Mouse (Mus musculus) limb, embryonic 11.5 days (tissue): ENCODE data around the gene Prrc2a. TPM values are rescaled to one million over a fixed set of nuclear protein-coding genes. Genes with fewer than 3 reads are reported as not detected.
A peak's percentile ranks its signal among the peaks of the same experiment; 100 is the strongest.

Experiments used
- ATAC-seq: fragments of 200-750 bp; cut with Nextera tagmentation; 2 replicates; pipeline ENCODE4 v1.8.0; 2017; ENCODE audit warnings: low read depth; ENCODE audit not compliant: insufficient number of reproducible peaks, low FRiP score, low TSS enrichment
- DNase-seq: peaks from one replicate; pipeline ENCODE4 v3.0.0-alpha.2; 2015; ENCODE audit warnings: low spot score
- H3K27ac ChIP-seq: fragments of 300-500 bp; sonication (generic); replicated peaks from 2 replicates; pipeline ENCODE4 v1.5.1; 2014; ENCODE audit warnings: low read depth, mild to moderate bottlenecking, low read length
- H3K27me3 ChIP-seq: fragments of 300-500 bp; sonication (generic); 2 replicates; pipeline ENCODE4 v1.6.1; 2014; ENCODE audit warnings: mild to moderate bottlenecking, low read length, mixed read lengths; ENCODE audit not compliant: control insufficient read depth, insufficient read depth
- H3K36me3 ChIP-seq: fragments of 300-500 bp; sonication (generic); 2 replicates; pipeline ENCODE4 v1.6.1; 2014; ENCODE audit warnings: mild to moderate bottlenecking, low read length, moderate library complexity, mixed read lengths; ENCODE audit not compliant: control insufficient read depth, insufficient read depth
- H3K4me1 ChIP-seq: fragments of 300-500 bp; sonication (generic); 2 replicates; pipeline ENCODE4 v1.6.1; 2014; ENCODE audit warnings: low read length, mixed read lengths; ENCODE audit not compliant: control insufficient read depth, insufficient read depth
- H3K4me2 ChIP-seq: fragments of 300-500 bp; sonication (generic); 2 replicates; pipeline ENCODE4 v1.6.1; 2014; ENCODE audit warnings: low read depth, mild to moderate bottlenecking, moderate library complexity; ENCODE audit not compliant: severe bottlenecking
- H3K4me3 ChIP-seq: fragments of 300-500 bp; sonication (generic); 2 replicates; pipeline ENCODE4 v1.5.1; 2014; ENCODE audit warnings: low read depth, low read length
- H3K9ac ChIP-seq: fragments of 300-500 bp; sonication (generic); 2 replicates; pipeline ENCODE4 v1.6.1; 2014; ENCODE audit warnings: mild to moderate bottlenecking, low read length
- H3K9me3 ChIP-seq: fragments of 300-500 bp; sonication (generic); 2 replicates; pipeline ENCODE4 v1.6.1; 2016; ENCODE audit warnings: low read length; ENCODE audit not compliant: control insufficient read depth
- WGBS: fragments of 180-500 bp; shearing (Covaris S2); extraction: QIAGEN DNeasy Blood & Tissue Kit; methylation state at CpG from one replicate; pipeline ENCODE4 v1.1.7; 2014; 5-methylcytosine and 5-hydroxymethylcytosine counted together
- polyA plus RNA-seq: library from polyadenylated mRNA; unstranded; fragments of >200 nt; fragmentation: Nextera tagmentation; extraction: Ambion mirVana; gene quantifications from 2 replicates; pipeline ENCODE4 v1.2.1, GENCODE M21; 2014

Prrc2a gene
- polyA plus RNA-seq, 1 experiment from 2014 or later, result 215 TPM

- Histone ChIP-seq H3K27me3 (peaks cover 22% of the 10 kb centered on the region), H3K9ac (no peak within 1 kb of the TSS), H3K9me3 (no peaks in the 10 kb centered on the region), H3K4me2 (no peak within 1 kb of the TSS), H3K4me1 (peaks cover 2% of the 10 kb centered on the region; the same call in 1 of the 2 replicates), H3K4me3 (no peak within 1 kb of the TSS), H3K27ac (no peak within 1 kb of the TSS), H3K36me3 (no peaks in the 10 kb centered on the region)
- no peak for ATAC-seq
- DNase-seq, result no peak
- 30% methylated on average over 13 of the region's 13 CpGs for WGBS
Measured at GRCm38 (mm10) chr17:35201787-35202186, 37.1 kb upstream of the Prrc2a start, which contains the start of gene Tnf. Tnf (minus strand) TSS chr17:35202007.

DNA sequence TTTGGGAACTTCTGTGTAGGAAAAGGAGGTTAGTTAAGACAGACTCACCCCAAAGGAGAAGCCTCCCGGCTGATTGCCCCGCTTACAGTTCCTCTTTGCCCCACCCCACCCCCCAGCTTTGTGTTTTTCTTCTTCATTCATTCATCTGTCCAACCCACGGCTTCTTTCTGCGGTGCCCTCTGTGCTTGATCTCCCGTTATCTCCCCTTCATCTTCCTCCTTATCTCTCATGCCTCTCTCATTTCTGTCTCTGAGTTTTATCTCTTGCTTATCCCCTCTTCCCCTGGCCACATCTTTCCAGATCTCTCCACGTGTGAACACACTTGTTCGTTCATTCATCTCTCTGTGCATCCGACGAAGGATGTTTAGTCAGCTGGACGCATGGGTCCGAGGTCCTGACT is 36.4 kb upstream of the Prrc2a start:
- DNase-seq (no peak), ATAC-seq (no peak)
- WGBS, result 74% methylated on average over 11 of the region's 11 CpGs
- peaks cover 2% of the 10 kb centered on the region; the same call in 1 of the 2 replicates for H3K4me1 ChIP-seq
- H3K9me3 ChIP-seq, result no peaks in the 10 kb centered on the region
- no peak overlapping the region for H3K27ac ChIP-seq
- H3K36me3 ChIP-seq, result no peaks in the 10 kb centered on the region
- H3K27me3 ChIP-seq, result peaks cover 27% of the 10 kb centered on the region
- no peak overlapping the region for H3K4me3 ChIP-seq
- no peak overlapping the region for H3K9ac ChIP-seq
- H3K4me2 ChIP-seq, result no peak overlapping the region

DNA sequence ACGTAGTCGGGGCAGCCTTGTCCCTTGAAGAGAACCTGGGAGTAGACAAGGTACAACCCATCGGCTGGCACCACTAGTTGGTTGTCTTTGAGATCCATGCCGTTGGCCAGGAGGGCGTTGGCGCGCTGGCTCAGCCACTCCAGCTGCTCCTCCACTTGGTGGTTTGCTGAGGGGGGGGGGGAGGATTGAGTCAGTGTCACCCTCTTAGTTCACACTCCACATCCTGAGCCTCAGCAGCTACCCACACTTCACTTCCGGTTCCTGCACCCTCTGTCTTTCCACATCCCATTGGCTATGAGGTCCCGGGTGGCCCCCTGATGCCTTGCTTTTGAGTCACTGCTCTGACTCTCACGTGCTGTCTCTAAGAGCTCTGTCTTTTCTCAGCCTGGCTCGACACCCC is 35.7 kb upstream of the Prrc2a start:
- H3K4me3 ChIP-seq, result no peak overlapping the region
- no peaks in the 10 kb centered on the region for H3K9me3 ChIP-seq
- no peak overlapping the region for H3K27ac ChIP-seq
- no peak for ATAC-seq
- H3K4me1 ChIP-seq, result peaks cover 5% of the 10 kb centered on the region; the same call in 1 of the 2 replicates
- H3K36me3 ChIP-seq, result no peaks in the 10 kb centered on the region
- H3K9ac ChIP-seq, result no peak overlapping the region
- 89% methylated on average over 11 of the region's 11 CpGs for WGBS
- peaks cover 35% of the 10 kb centered on the region for H3K27me3 ChIP-seq
- no peak overlapping the region for H3K4me2 ChIP-seq
- DNase-seq, result no peak

GRCm38 (mm10) chr17:35198946-35199345 is 34.2 kb upstream of the Prrc2a start:
- 23% methylated on average over 8 of the region's 8 CpGs for WGBS
- H3K9me3 ChIP-seq, result no peaks in the 10 kb centered on the region
- H3K9ac ChIP-seq, result no peak overlapping the region
- H3K4me3 ChIP-seq, result no peak overlapping the region
- ATAC-seq (no peak), DNase-seq (no peak)
- no peak overlapping the region for H3K4me2 ChIP-seq
- H3K27ac ChIP-seq, result no peak overlapping the region
- H3K36me3 ChIP-seq, result no peaks in the 10 kb centered on the region
- peaks cover 44% of the 10 kb centered on the region for H3K27me3 ChIP-seq
- peaks cover 6% of the 10 kb centered on the region; the same call in 1 of the 2 replicates for H3K4me1 ChIP-seq

GRCm38 (mm10) chr17:35198029-35198428 is 33.3 kb upstream of the Prrc2a start:
- Histone ChIP-seq H3K4me1 (peaks cover 6% of the 10 kb centered on the region; the same call in 1 of the 2 replicates), H3K4me3 (no peak overlapping the region), H3K36me3 (no peaks in the 10 kb centered on the region), H3K27ac (no peak overlapping the region), H3K27me3 (peaks cover 43% of the 10 kb centered on the region), H3K9ac (no peak overlapping the region), H3K4me2 (no peak overlapping the region), H3K9me3 (no peaks in the 10 kb centered on the region)
- ATAC-seq (no peak), DNase-seq (no peak)
- WGBS, result 59% methylated on average over 7 of the region's 7 CpGs

- no peak for ATAC-seq
- 33% methylated on average over 5 of the region's 6 CpGs for WGBS
- peaks cover 6% of the 10 kb centered on the region; the same call in 1 of the 2 replicates for H3K4me1 ChIP-seq
Measured at GRCm38 (mm10) chr17:35197126-35197525, 32.4 kb upstream of the Prrc2a start.

GRCm38 (mm10) chr17:35196321-35196641 is 31.6 kb upstream of the Prrc2a start:
- peak overlapping the region; percentile 34 for H3K4me3 ChIP-seq
- H3K4me1 ChIP-seq, result peaks cover 6% of the 10 kb centered on the region; the same call in 1 of the 2 replicates
- H3K36me3 ChIP-seq, result no peaks in the 10 kb centered on the region
- WGBS, result 33% methylated on average over 9 of the region's 9 CpGs
- DNase-seq, result no peak
- ATAC-seq, result no peak
- no peaks in the 10 kb centered on the region for H3K9me3 ChIP-seq
- no peak overlapping the region for H3K27ac ChIP-seq
- peak overlapping the region; percentile 67; the same call in 1 of the 2 replicates for H3K4me2 ChIP-seq
- H3K9ac ChIP-seq, result no peak overlapping the region
- H3K27me3 ChIP-seq, result peaks cover 34% of the 10 kb centered on the region

More at GRCm38 (mm10) chr17:35197126-35197525, 32.4 kb upstream of the Prrc2a start:
- no peak overlapping the region for H3K9ac ChIP-seq
- no peak overlapping the region for H3K4me2 ChIP-seq
- H3K9me3 ChIP-seq, result no peaks in the 10 kb centered on the region
- H3K36me3 ChIP-seq, result no peaks in the 10 kb centered on the region
- H3K4me3 ChIP-seq, result no peak overlapping the region
- H3K27me3 ChIP-seq, result peaks cover 38% of the 10 kb centered on the region
- no peak overlapping the region for H3K27ac ChIP-seq
- no peak for DNase-seq

DNA sequence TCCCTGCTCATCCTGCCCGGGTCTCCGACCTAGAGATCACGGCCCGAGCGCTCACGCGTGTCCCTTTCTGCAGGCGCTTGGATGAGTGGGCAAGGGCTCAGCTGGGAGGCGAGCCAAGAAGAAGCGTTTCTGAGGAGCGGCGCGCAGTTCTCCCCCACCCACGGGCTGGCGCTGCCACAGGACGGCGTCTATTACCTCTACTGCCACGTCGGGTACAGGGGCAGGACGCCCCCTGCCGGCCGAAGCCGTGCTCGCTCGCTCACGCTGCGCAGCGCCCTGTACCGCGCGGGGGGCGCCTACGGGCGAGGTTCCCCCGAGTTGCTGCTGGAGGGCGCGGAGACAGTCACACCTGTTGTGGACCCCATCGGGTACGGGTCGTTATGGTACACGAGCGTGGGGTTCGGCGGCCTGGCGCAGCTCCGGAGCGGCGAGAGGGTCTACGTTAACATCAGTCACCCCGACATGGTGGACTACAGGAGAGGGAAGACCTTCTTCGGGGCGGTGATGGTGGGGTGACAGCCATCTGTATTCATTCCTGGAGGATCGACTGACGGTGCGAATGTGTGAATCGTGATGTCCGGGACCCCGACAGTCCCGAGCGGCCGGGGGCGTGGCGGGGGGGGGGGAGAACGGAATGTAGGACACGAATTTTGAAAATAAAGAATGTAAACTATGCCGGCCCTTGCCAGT is 31.1 kb upstream of the Prrc2a start:
- H3K36me3 ChIP-seq, result no peaks in the 10 kb centered on the region
- H3K9ac ChIP-seq, result peak overlapping the region; percentile 47; the same call in 1 of the 2 replicates
- peak overlapping the region; percentile 34 for H3K4me3 ChIP-seq
- 2% methylated on average over 66 of the region's 66 CpGs for WGBS
- peaks cover 6% of the 10 kb centered on the region; the same call in 1 of the 2 replicates for H3K4me1 ChIP-seq
- H3K4me2 ChIP-seq, result peak overlapping the region; percentile 67
- no peak overlapping the region for H3K27ac ChIP-seq
- DNase-seq (peak; percentile 84), ATAC-seq (peak; percentile 81)
- peaks cover 33% of the 10 kb centered on the region for H3K27me3 ChIP-seq
- H3K9me3 ChIP-seq, result no peaks in the 10 kb centered on the region
